Mouse (Mus musculus) CH12.LX (cell line): ENCODE data around the gene Cyp4a29. TPM values are rescaled to one million over a fixed set of nuclear protein-coding genes. Genes with fewer than 3 reads are reported as not detected.
"Not testable (repeated sequence)": the region's sequence is repeated elsewhere in the genome, so short reads cannot be mapped to it uniquely, and the experiment has no call there.

Experiments
- DNase-seq: peaks from one replicate; pipeline ENCODE4 v3.0.0-alpha.2; 2013; ENCODE audit errors: extremely low read depth
- H3K27ac ChIP-seq: 2 replicates; pipeline ENCODE4 v1.5.1; 2012; ENCODE audit warnings: low read depth, mild to moderate bottlenecking, control low read depth, moderate library complexity; ENCODE audit not compliant: insufficient read depth
- H3K27me3 ChIP-seq: replicated peaks from 2 replicates; pipeline ENCODE3; 2012; ENCODE audit warnings: inconsistent platforms
- H3K36me3 ChIP-seq, 2 experiments: replicated peaks in 1 of 2; 2 replicates each; pipeline versions ENCODE3 to v1.6.1; 2012; ENCODE audit warnings: inconsistent platforms in 1 of 2, low read length in 1 of 2, mild to moderate bottlenecking in 1 of 2, mixed read lengths in 1 of 2, moderate library complexity in 1 of 2; ENCODE audit not compliant: control insufficient read depth in 1 of 2, insufficient read depth in 1 of 2
- H3K4me1 ChIP-seq, 2 experiments: 2 replicates each; pipeline ENCODE4 v1.6.1; 2012; ENCODE audit warnings: inconsistent platforms in 1 of 2, moderate library complexity in 1 of 2; ENCODE audit not compliant: insufficient read depth in 2 of 2, control insufficient read depth in 1 of 2
- H3K4me2 ChIP-seq: 2 replicates; pipeline ENCODE4 v1.6.1; 2012; ENCODE audit warnings: low read depth, mild to moderate bottlenecking, control low read depth; ENCODE audit not compliant: poor library complexity, insufficient read depth, severe bottlenecking
- H3K4me3 ChIP-seq, 3 experiments: fragments of 150-350 bp in 1 of 3; sonication (generic) in 1 of 3; replicated peaks in 1 of 3; 2 replicates each; pipeline versions ENCODE3 to v1.5.1; 2011 to 2012; ENCODE audit warnings: low read depth in 2 of 3, low read length in 2 of 3, mild to moderate bottlenecking in 2 of 3, moderate library complexity in 2 of 3, control low read depth in 1 of 3, improper control_type of control experiment in 1 of 3, inconsistent platforms in 1 of 3, mixed read lengths in 1 of 3; ENCODE audit not compliant: poor library complexity in 1 of 3
- H3K79me2 ChIP-seq: replicated peaks from 2 replicates; pipeline ENCODE4 v1.6.1; 2012; ENCODE audit warnings: mild to moderate bottlenecking, moderate library complexity; ENCODE audit not compliant: control insufficient read depth, poor library complexity, insufficient read depth, severe bottlenecking; ENCODE audit errors: extremely low read depth
- H3K9ac ChIP-seq: 2 replicates; pipeline ENCODE4 v1.6.1; 2012; ENCODE audit warnings: low read depth, mild to moderate bottlenecking, control low read depth, moderate library complexity; ENCODE audit not compliant: insufficient read depth
- H3K9me3 ChIP-seq: replicated peaks from 2 replicates; pipeline ENCODE3; 2012; ENCODE audit warnings: low read length, inconsistent platforms, mixed read lengths
- CHD2 ChIP-seq: IDR thresholded peaks from 2 replicates; pipeline ENCODE4 v1.6.1; 2011; ENCODE audit warnings: low read length, improper control_type of control experiment
- CTCF ChIP-seq, 2 experiments: IDR thresholded peaks in 1 of 2; conservative IDR thresholded peaks in 1 of 2; 2 replicates each; pipeline ENCODE4 v1.5.1; 2011 to 2012; ENCODE audit warnings: low read depth in 2 of 2, low read length in 2 of 2, improper control_type of control experiment in 1 of 2, inconsistent platforms in 1 of 2, mild to moderate bottlenecking in 1 of 2, moderate library complexity in 1 of 2
- ETS1 ChIP-seq: conservative IDR thresholded peaks from 2 replicates; pipeline ENCODE4 v1.6.1; 2012; ENCODE audit warnings: low read depth, mild to moderate bottlenecking, inconsistent platforms, low read length, improper control_type of control experiment, moderate library complexity
- HCFC1 ChIP-seq: IDR thresholded peaks from 2 replicates; pipeline ENCODE4 v1.6.1; 2012; ENCODE audit warnings: low read depth, mild to moderate bottlenecking, inconsistent platforms, low read length, improper control_type of control experiment
- IRF4 ChIP-seq: IDR thresholded peaks from 2 replicates; pipeline ENCODE4 v1.6.1; 2014; ENCODE audit warnings: low read depth, mild to moderate bottlenecking, inconsistent platforms, low read length, improper control_type of control experiment
- JUND ChIP-seq: conservative IDR thresholded peaks from 2 replicates; pipeline ENCODE4 v1.6.1; 2011; ENCODE audit warnings: low read depth, low read length, improper control_type of control experiment
- KAT2A ChIP-seq: IDR thresholded peaks from 2 replicates; pipeline ENCODE4 v1.6.1; 2012; ENCODE audit warnings: low read length, improper control_type of control experiment, inconsistent platforms; ENCODE audit not compliant: insufficient replicate concordance
- MAFK ChIP-seq: IDR thresholded peaks from 2 replicates; pipeline ENCODE4 v1.6.1; 2011; ENCODE audit warnings: low read length, improper control_type of control experiment; ENCODE audit not compliant: insufficient replicate concordance
- MAX ChIP-seq: IDR thresholded peaks from 2 replicates; pipeline ENCODE4 v1.6.1; 2011; ENCODE audit warnings: low read length, improper control_type of control experiment
- MXI1 ChIP-seq: IDR thresholded peaks from 2 replicates; pipeline ENCODE4 v1.6.1; 2011; ENCODE audit warnings: mild to moderate bottlenecking, low read depth, low read length, improper control_type of control experiment
- PAX5 ChIP-seq: IDR thresholded peaks from 2 replicates; pipeline ENCODE4 v1.6.1; 2012; ENCODE audit warnings: low read length, inconsistent platforms, mixed read lengths
- RCOR1 ChIP-seq: conservative IDR thresholded peaks from 2 replicates; pipeline ENCODE4 v1.6.1; 2012; ENCODE audit warnings: low read depth, mild to moderate bottlenecking, inconsistent platforms, low read length, improper control_type of control experiment
- SIN3A ChIP-seq: IDR thresholded peaks from 2 replicates; pipeline ENCODE4 v1.6.1; 2012; ENCODE audit warnings: low read length, improper control_type of control experiment, inconsistent platforms
- ZNF384 ChIP-seq: IDR thresholded peaks from 2 replicates; pipeline ENCODE4 v1.6.1; 2012; ENCODE audit warnings: low read depth, low read length, improper control_type of control experiment, inconsistent platforms
- dilution Hi-C: fragments of 300-500 bp; cut with MboI; formaldehyde crosslinking; loops from 2 replicates; pipeline ENCODE4 v1.14.3; 2020; ENCODE audit warnings: low sequenced_read_pairs; ENCODE audit not compliant: extremely low pct_unique_long_range_greater_than_20kb, extremely low pct_ligation_motif_present
- in situ Hi-C: fragments of 300-500 bp; cut with MboI; formaldehyde crosslinking; loops from 3 replicates; pipeline ENCODE4 v1.14.3; 2019; ENCODE audit warnings: low sequenced_read_pairs, low pct_ligation_motif_present, low pct_unique_long_range_greater_than_20kb, mixed read lengths
- polyA plus RNA-seq: library from polyadenylated mRNA; unstranded; fragments of >175 nt; gene quantifications from 2 replicates; pipeline ENCODE4 v1.2.1, GENCODE M21; 2012; ENCODE audit warnings: low read depth; ENCODE audit not compliant: insufficient read length
- total RNA-seq, 2 experiments: library from RNA; depleted of rRNA; stranded (reverse); fragments of 300-350 nt in 1 of 2; fragments of >200 nt in 1 of 2; gene quantifications; 2 replicates each; pipeline ENCODE4 v1.2.3; 2012 to 2014

Gene Cyp4a29
- total RNA-seq (2012; rRNA removed) (not detected in 2 replicates), total RNA-seq (2014; rRNA removed) (not detected in 2 replicates), polyA plus RNA-seq (not detected in 2 replicates)

- Histone ChIP-seq H3K4me2 (no peak within 1 kb of the TSS), H3K4me3 (no peak within 1 kb of the TSS), H3K36me3 (no peaks in the 10 kb centered on the region), H3K79me2 (no peaks in the 10 kb centered on the region), H3K9me3 (no peaks in the 10 kb centered on the region)
- in situ Hi-C loops: no loop called here
- no peak for DNase-seq
- dilution Hi-C loops: no loop called here
- TF ChIP-seq HCFC1 (no peak), RCOR1 (no peak), CTCF (conservative IDR thresholded peaks at IDR 0.05 in 1 of 2, IDR thresholded peaks at IDR 0.05 in 1 of 2; ENCODE audit: low read depth in 2 of 2, low read length in 2 of 2) (no peak), JUND (no peak), KAT2A (no peak)
- TF ChIP-seq, all 38 proteins: peak for 0
- Histone ChIP-seq H3K4me1 (no peaks in the 10 kb centered on the region), H3K27me3 (peaks cover 58% of the 10 kb centered on the region), H3K9ac (no peak within 1 kb of the TSS), H3K27ac (no peak within 1 kb of the TSS)
Measured at GRCm38 (mm10) chr4:115241784-115242183, at the start of gene Cyp4a29. Gene Cyp4a29 (plus strand): TSS chr4:115242084.

GRCm38 (mm10) chr4:115232901-115233300, 9.0 kb upstream of the Cyp4a29 start:
- H3K36me3 ChIP-seq, DNase-seq, H3K9me3 ChIP-seq, H3K9ac ChIP-seq, H3K4me3 ChIP-seq, H3K79me2 ChIP-seq, H3K27ac ChIP-seq, in situ Hi-C loops, dilution Hi-C loops, H3K4me2 ChIP-seq, H3K4me1 ChIP-seq: not testable (repeated sequence)
- H3K27me3 ChIP-seq: peaks cover 59% of the 10 kb centered on the region

GRCm38 (mm10) chr4:115236462-115237096, 5.3 kb upstream of the Cyp4a29 start:
- in situ Hi-C loops: no loop called here

DNA sequence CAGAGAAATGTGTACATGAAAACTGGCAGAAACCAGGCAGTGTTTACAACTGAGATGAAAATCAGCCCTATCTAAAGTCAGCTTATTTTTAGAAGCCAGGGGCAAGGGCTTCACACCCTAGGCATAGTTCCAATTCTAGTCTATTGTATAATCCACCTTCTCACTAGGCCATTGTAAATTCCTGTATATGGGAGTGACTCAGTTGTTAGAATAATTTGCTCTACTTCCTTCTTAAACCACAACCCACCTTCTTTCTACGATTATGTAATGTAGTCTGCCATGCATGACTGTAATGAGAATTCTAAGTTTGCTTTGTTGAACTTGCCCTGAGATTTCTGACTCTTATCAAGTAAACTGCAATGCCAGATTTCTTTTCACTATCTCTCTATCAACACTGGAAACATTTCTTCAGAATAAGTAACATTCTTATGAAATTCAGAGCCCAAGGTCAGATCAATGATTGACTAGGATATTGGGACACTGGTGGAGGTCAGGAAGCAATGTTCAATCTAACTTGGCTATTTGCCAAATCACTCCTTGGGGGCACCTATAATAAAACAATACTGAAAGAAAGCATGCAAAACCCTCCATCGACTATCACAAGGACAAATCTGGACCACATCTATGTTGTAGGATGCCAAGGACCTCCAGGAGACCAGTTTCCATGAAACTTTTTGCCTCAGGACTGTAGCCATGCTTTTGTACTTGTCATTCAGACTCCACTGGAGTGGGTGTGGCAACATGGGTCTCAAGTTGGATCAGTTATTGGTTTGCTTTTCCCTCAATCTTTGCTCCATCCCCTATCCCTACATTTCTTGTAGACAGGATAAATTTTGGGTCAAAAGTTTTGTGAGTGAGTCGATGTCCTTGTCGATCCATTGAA, 23.0 kb downstream of the Cyp4a29 start:
- H3K9ac ChIP-seq, H3K27ac ChIP-seq, H3K36me3 ChIP-seq, H3K9me3 ChIP-seq, dilution Hi-C loops, H3K4me3 ChIP-seq, in situ Hi-C loops, H3K4me1 ChIP-seq, H3K4me2 ChIP-seq, DNase-seq, H3K79me2 ChIP-seq: not testable (repeated sequence)
- peaks cover 14% of the 10 kb centered on the region for H3K27me3 ChIP-seq

More at GRCm38 (mm10) chr4:115236462-115237096, 5.3 kb upstream of the Cyp4a29 start:
- no peak for DNase-seq
- Histone ChIP-seq H3K36me3 (no peaks in the 10 kb centered on the region), H3K27ac (no peak overlapping the region), H3K27me3 (peaks cover 74% of the 10 kb centered on the region), H3K79me2 (no peaks in the 10 kb centered on the region), H3K4me3 (no peak overlapping the region), H3K9ac (no peak overlapping the region), H3K4me1 (no peaks in the 10 kb centered on the region), H3K9me3 (peaks cover 2% of the 10 kb centered on the region), H3K4me2 (no peak overlapping the region)
- dilution Hi-C loops: no loop called here
- TF ChIP-seq MAFK (no peak), MXI1 (no peak), IRF4 (no peak), CTCF (conservative IDR thresholded peaks at IDR 0.05 in 1 of 2, IDR thresholded peaks at IDR 0.05 in 1 of 2; ENCODE audit: low read depth in 2 of 2, low read length in 2 of 2) (no peak), ZNF384 (no peak), PAX5 (no peak), CHD2 (no peak), KAT2A (no peak), SIN3A (no peak), MAX (no peak), ETS1 (no peak), HCFC1 (no peak)
